Mouse (Mus musculus) inflammation-experienced regulatory T-cells (primary cell): ENCODE results near the gene Fpr-rs4. TPM values are rescaled to one million over a fixed set of nuclear protein-coding genes. Genes with fewer than 3 reads are reported as not detected.

Experiments
- polyA plus RNA-seq, 2 experiments: library from polyadenylated mRNA; unstranded; fragments of 100-300 nt; shearing (Covaris generic); gene quantifications; one replicate each; pipeline ENCODE4 v1.2.1; 2017

Gene Fpr-rs4
- not detected for polyA plus RNA-seq

DNA sequence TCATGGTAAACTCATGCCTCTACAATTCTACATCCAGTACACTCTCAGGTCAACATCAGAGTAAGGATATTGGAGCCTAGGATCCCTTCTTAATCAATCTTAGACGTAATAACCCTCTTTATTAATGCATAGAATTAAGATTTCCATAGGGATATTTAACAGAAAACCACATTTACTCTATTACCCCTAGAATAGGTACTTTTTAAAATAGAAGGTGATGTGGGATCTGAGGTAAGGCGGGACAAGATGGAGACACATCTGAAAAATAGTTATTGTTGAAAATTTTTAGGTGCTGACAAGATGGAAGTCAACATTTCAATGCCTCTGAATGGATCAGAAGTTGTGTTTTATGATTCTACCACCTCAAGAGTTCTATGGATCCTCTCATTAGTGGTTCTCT lies at the start of gene Fpr-rs4:
Gene Fpr-rs4, plus strand, starts transcription at position 301 of the 400 bp plus-strand sequence.

DNA sequence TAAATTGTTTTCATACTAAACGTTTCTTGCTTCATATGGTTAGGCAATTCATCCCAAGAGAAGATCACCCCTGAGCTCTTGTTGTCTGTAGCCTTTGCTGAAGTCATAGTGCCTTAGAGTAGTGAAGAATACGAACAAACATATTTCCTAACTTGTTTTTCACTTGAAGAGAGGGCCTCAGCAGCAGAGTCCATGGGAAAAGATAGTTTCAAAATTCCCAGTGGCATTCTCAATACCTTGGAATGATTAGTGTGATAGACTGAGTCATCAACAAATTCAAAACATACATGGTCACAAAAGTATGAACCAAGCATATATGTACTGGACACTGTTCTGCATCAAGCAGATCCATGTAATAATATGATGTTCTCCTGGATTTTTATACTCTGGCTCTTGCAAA lies 27.6 kb downstream of the Fpr-rs4 start, which contains the start of gene Vmn2r124:
Gene Vmn2r124, plus strand, starts transcription at position 301 of the 400 bp plus-strand sequence.

Other genes with a start within 250 kb of the Fpr-rs4 start
- 1 to 10 TPM; 3.1 to 5.0 TPM for gene Spaca6, start 194.6 kb upstream of the Fpr-rs4 start, polyA plus RNA-seq
- gene Has1, start 166.5 kb upstream of the Fpr-rs4 start, polyA plus RNA-seq, result under 1 TPM in 1 of 2 experiments, not detected in 1; 0.12 TPM
- 1 to 10 TPM in 1 of 2 experiments, not detected in 1; 1.3 TPM for gene Fpr1, start 137.8 kb upstream of the Fpr-rs4 start, polyA plus RNA-seq
- gene Fpr2, start 133.9 kb upstream of the Fpr-rs4 start, polyA plus RNA-seq, result 1 to 10 TPM in 1 of 2 experiments, under 1 TPM in 1; 0.13 to 2.6 TPM
- gene Fpr3, start 133.9 kb upstream of the Fpr-rs4 start, polyA plus RNA-seq, result under 1 TPM; 0.12 to 0.49 TPM
- under 1 TPM; 0.07 to 0.13 TPM for gene Vmn2r124, start 27.7 kb downstream of the Fpr-rs4 start, polyA plus RNA-seq
- under 1 TPM in 1 of 2 experiments, not detected in 1; 0.07 TPM for gene Vmn2r91, start 63.3 kb downstream of the Fpr-rs4 start, polyA plus RNA-seq
- under 1 TPM; 0.06 to 0.07 TPM for gene Vmn2r92, start 130.2 kb downstream of the Fpr-rs4 start, polyA plus RNA-seq